Mouse (Mus musculus) heart, adult 2 months (tissue): ENCODE results near the gene 5430419D17Rik.

Experiments used
- CTCF ChIP-seq: fragments of 200-600 bp; IDR thresholded peaks from 2 replicates; pipeline ENCODE4 v1.8.1; 2022; ENCODE audit warnings: antibody characterized with exemption, mild to moderate bottlenecking, moderate library complexity
- POLR2A ChIP-seq: fragments of 200-500 bp; IDR thresholded peaks from 2 replicates; pipeline ENCODE4 v1.6.1; 2011; ENCODE audit warnings: mild to moderate bottlenecking, low read depth, low read length, control low read depth; ENCODE audit not compliant: insufficient read depth

GRCm38 (mm10) chr7:131329416-131329815, 155.2 kb downstream of the 5430419D17Rik start, which contains the start of gene Fam24b:
- TF ChIP-seq CTCF, result no peak
- TF ChIP-seq POLR2A, result no peak
